Mouse (Mus musculus) forebrain, postnatal 0 days (tissue): ENCODE results near the gene Arid2. TPM values are rescaled to one million over a fixed set of nuclear protein-coding genes. Genes with fewer than 3 reads are reported as not detected.
A peak's percentile ranks its signal among the peaks of the same experiment; 100 is the strongest.
"Not testable (repeated sequence)": the region's sequence is repeated elsewhere in the genome, so short reads cannot be mapped to it uniquely, and the experiment has no call there.

ENCODE experiments used
- ATAC-seq: fragments of 200-750 bp; cut with Nextera tagmentation; 2 replicates; pipeline ENCODE4 v1.8.0; 2017; ENCODE audit warnings: mild to moderate bottlenecking, moderate library complexity
- DNase-seq: peaks from one replicate; pipeline ENCODE4 v3.0.0-alpha.2; 2015
- H3K27ac ChIP-seq: fragments of 300-500 bp; sonication (generic); 2 replicates; pipeline ENCODE4 v1.5.1; 2014; ENCODE audit warnings: low read depth, mild to moderate bottlenecking, antibody characterized with exemption, low read length, moderate library complexity, mixed read lengths
- H3K27me3 ChIP-seq: fragments of 300-500 bp; sonication (generic); 2 replicates; pipeline ENCODE4 v1.6.1; 2014; ENCODE audit warnings: mild to moderate bottlenecking, low read length, mixed read lengths; ENCODE audit not compliant: insufficient read depth
- H3K36me3 ChIP-seq: fragments of 300-500 bp; sonication (generic); 2 replicates; pipeline ENCODE4 v1.6.1; 2014; ENCODE audit warnings: mild to moderate bottlenecking, moderate library complexity; ENCODE audit not compliant: insufficient read depth
- H3K4me1 ChIP-seq: fragments of 300-500 bp; sonication (generic); 2 replicates; pipeline ENCODE4 v1.6.1; 2014; ENCODE audit warnings: antibody characterized with exemption; ENCODE audit not compliant: insufficient read depth
- H3K4me2 ChIP-seq: fragments of 300-500 bp; sonication (generic); 2 replicates; pipeline ENCODE4 v1.6.1; 2014; ENCODE audit warnings: low read depth, mild to moderate bottlenecking, moderate library complexity
- H3K4me3 ChIP-seq: fragments of 300-500 bp; sonication (generic); 2 replicates; pipeline ENCODE4 v1.5.1; 2014; ENCODE audit warnings: low read depth, low read length, mixed read lengths
- H3K9ac ChIP-seq: fragments of 300-500 bp; sonication (generic); 2 replicates; pipeline ENCODE4 v1.6.1; 2014; ENCODE audit warnings: mild to moderate bottlenecking
- H3K9me3 ChIP-seq: fragments of 300-500 bp; sonication (generic); 2 replicates; pipeline ENCODE4 v1.6.1; 2016; ENCODE audit warnings: low read length
- CTCF ChIP-seq: sonication (generic); IDR thresholded peaks from 2 replicates; pipeline ENCODE4 v1.5.1; 2016; ENCODE audit warnings: antibody characterized with exemption, control low read depth, low read depth
- WGBS: fragments of 180-500 bp; shearing (Covaris S2); extraction: QIAGEN DNeasy Blood & Tissue Kit; methylation state at CpG from one replicate; pipeline ENCODE4 v1.1.7; 2014; 5-methylcytosine and 5-hydroxymethylcytosine counted together
- polyA plus RNA-seq: library from polyadenylated mRNA; unstranded; fragments of >200 nt; fragmentation: Nextera tagmentation; extraction: Ambion mirVana; gene quantifications from 2 replicates; pipeline ENCODE4 v1.2.1, GENCODE M21; 2015
- total RNA-seq: library from RNA; depleted of rRNA; stranded (reverse); fragments of >200 nt; gene quantifications from 2 replicates; pipeline ENCODE4 v1.2.3, GENCODE M21; 2014; rRNA removed

Arid2 gene
- total RNA-seq (32.2 and 49.9 TPM in 2 replicates), polyA plus RNA-seq (7.8 and 10.7 TPM in 2 replicates)

GRCm38 (mm10) chr15:96287369-96287975 lies at the start of gene Arid2:
Gene Arid2, plus strand, starts transcription at chr15:96287518.
- 2% methylated on average over 44 of the region's 67 CpGs for WGBS
- Histone ChIP-seq H3K27me3 (no peaks in the 10 kb centered on the region), H3K4me3 (peak within 1 kb of the TSS; percentile 97), H3K4me1 (peaks cover 18% of the 10 kb centered on the region; the same call in 1 of the 2 replicates), H3K9ac (peak within 1 kb of the TSS; percentile 93), H3K4me2 (peak within 1 kb of the TSS; percentile 78), H3K27ac (peak within 1 kb of the TSS; percentile 100), H3K9me3 (no peaks in the 10 kb centered on the region), H3K36me3 (no peaks in the 10 kb centered on the region)
- peak; percentile 70 for DNase-seq
- ATAC-seq = peak; percentile 10; the same call in 1 of the 2 replicates
- no peak for TF ChIP-seq CTCF

DNA sequence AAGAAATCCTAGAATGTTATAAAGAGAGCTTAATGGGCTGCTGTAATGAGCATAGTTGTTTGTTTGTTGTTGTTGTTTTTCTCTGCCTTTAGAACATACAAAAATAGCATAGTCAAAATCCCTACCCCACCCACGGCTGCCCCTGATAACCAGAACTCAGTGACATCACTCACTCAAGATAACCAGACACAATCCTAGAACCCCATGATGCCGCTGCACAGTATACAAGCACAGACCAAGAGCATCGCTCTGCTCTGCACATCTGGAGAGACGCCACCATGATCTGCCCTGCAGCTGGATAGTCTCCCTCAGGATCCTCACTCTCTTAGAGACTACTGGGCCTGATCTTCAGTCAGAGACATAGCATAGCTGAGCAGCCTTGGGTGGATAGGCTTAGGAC lies 49.2 kb upstream of the Arid2 start:
- no peak overlapping the region for H3K4me3 ChIP-seq
- DNase-seq (no peak), ATAC-seq (no peak)
- no peak overlapping the region for H3K4me2 ChIP-seq
- H3K9ac ChIP-seq = no peak overlapping the region
- H3K27me3 ChIP-seq = no peaks in the 10 kb centered on the region
- 93% methylated on average over 4 of the region's 4 CpGs for WGBS
- no peaks in the 10 kb centered on the region for H3K9me3 ChIP-seq
- no peaks in the 10 kb centered on the region for H3K4me1 ChIP-seq
- no peak for TF ChIP-seq CTCF
- no peaks in the 10 kb centered on the region for H3K36me3 ChIP-seq
- no peak overlapping the region for H3K27ac ChIP-seq

DNA sequence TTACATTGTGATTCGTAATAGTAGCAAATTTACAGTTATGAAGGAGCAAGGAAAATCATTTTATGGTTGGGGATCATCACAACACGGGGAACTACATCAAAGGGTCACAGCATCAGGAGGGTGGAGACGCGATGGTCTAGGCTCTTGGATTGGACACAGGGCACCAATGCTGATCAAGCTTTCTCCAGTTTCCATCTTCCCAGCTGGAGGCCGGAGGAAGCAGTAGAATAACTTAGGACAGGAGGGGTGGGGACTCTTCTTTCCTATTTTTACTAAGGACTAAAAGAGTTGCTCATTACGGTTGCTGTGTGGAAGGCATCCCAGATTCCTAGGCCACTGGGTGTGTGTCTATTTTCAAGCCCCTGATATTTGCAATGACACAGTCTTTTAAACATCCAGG lies 43.1 kb upstream of the Arid2 start:
- no peak for DNase-seq
- no peak for ATAC-seq
- Histone ChIP-seq H3K4me1 (no peaks in the 10 kb centered on the region), H3K4me3 (no peak overlapping the region), H3K36me3 (no peaks in the 10 kb centered on the region), H3K27me3 (no peaks in the 10 kb centered on the region), H3K9me3 (no peaks in the 10 kb centered on the region), H3K4me2 (no peak overlapping the region), H3K9ac (no peak overlapping the region), H3K27ac (no peak overlapping the region)
- WGBS = 88% methylated on average over 6 of the region's 6 CpGs
- no peak for TF ChIP-seq CTCF

GRCm38 (mm10) chr15:96244715-96245114 lies 42.6 kb upstream of the Arid2 start:
- H3K36me3 ChIP-seq, H3K27ac ChIP-seq, ATAC-seq, H3K4me2 ChIP-seq, H3K9ac ChIP-seq, H3K9me3 ChIP-seq, H3K27me3 ChIP-seq, DNase-seq, H3K4me1 ChIP-seq, H3K4me3 ChIP-seq: not testable (repeated sequence)
- 67% methylated on average over 10 of the region's 10 CpGs for WGBS

- no peak for TF ChIP-seq CTCF
Observed at GRCm38 (mm10) chr15:96253827-96254226, 33.5 kb upstream of the Arid2 start.

DNA sequence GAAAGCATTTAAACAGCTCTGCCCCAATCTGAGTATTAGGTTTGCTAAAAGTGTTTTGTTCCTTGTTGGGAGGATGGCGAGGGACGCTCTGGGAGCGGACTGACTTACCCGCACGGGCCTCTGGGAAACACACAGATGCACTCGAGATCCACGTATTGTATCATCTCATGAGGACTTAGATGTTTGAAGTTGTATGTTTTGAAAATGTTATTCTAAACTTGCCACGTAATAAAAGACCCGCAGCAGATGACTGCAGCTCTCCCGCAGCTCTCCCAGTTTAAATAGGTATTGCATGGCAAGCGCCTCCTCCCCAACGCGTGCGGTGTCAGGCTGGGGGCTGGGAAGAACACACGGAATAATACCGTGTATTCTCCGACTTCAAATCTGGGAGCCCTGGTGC lies 33.0 kb upstream of the Arid2 start:
- Histone ChIP-seq H3K4me2 (peak overlapping the region; percentile 48), H3K4me1 (no peaks in the 10 kb centered on the region; the same call in 1 of the 2 replicates), H3K9me3 (no peaks in the 10 kb centered on the region), H3K27me3 (no peaks in the 10 kb centered on the region), H3K27ac (no peak overlapping the region), H3K4me3 (peak overlapping the region; percentile 27), H3K9ac (peak overlapping the region; percentile 31; the same call in 1 of the 2 replicates), H3K36me3 (no peaks in the 10 kb centered on the region)
- WGBS = 1% methylated on average over 17 of the region's 17 CpGs
- TF ChIP-seq CTCF = no peak
- DNase-seq (peak; percentile 61), ATAC-seq (peak; percentile 48; the same call in 1 of the 2 replicates)

More at GRCm38 (mm10) chr15:96253827-96254226, 33.5 kb upstream of the Arid2 start:
- H3K27ac ChIP-seq = no peak overlapping the region
- DNase-seq (no peak), ATAC-seq (no peak)
- H3K4me1 ChIP-seq = no peaks in the 10 kb centered on the region; the same call in 1 of the 2 replicates
- peak overlapping the region; percentile 48 for H3K4me2 ChIP-seq
- no peaks in the 10 kb centered on the region for H3K27me3 ChIP-seq
- no peaks in the 10 kb centered on the region for H3K9me3 ChIP-seq
- WGBS = 6% methylated on average over 7 of the region's 7 CpGs
- no peak overlapping the region for H3K9ac ChIP-seq
- peak overlapping the region; percentile 27 for H3K4me3 ChIP-seq
- no peaks in the 10 kb centered on the region for H3K36me3 ChIP-seq

DNA sequence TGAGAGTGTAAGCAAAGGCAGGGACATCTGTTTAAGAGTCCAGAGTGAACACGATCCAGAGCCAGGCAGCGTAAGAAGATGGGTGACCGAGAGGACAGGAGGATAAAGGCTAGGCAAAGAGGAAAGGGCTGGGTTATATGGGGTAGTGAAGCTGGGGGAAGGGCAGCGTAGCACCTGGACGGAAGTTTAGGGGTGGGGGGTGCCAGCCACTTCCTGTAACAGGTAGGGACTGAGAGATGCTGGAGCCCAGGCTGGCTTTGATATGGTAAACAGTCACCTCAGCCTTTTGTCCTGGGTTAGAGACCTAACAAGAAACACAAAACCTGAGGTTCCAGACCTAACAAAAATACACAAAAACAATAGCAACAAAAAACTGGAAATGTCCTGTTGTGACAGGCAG lies 29.5 kb upstream of the Arid2 start:
- WGBS = 72% methylated on average over 5 of the region's 5 CpGs
- no peaks in the 10 kb centered on the region for H3K36me3 ChIP-seq
- no peak overlapping the region for H3K9ac ChIP-seq
- no peak for TF ChIP-seq CTCF
- no peaks in the 10 kb centered on the region for H3K27me3 ChIP-seq
- no peak overlapping the region for H3K4me2 ChIP-seq
- no peak overlapping the region for H3K27ac ChIP-seq
- DNase-seq (no peak), ATAC-seq (no peak)
- no peak overlapping the region for H3K4me3 ChIP-seq
- no peaks in the 10 kb centered on the region; the same call in 1 of the 2 replicates for H3K4me1 ChIP-seq
- peaks cover 17% of the 10 kb centered on the region for H3K9me3 ChIP-seq
